Mouse (Mus musculus) spleen, adult 18-20 months (tissue): ENCODE data around the gene Chd9.
"Not testable (repeated sequence)": the region's sequence is repeated elsewhere in the genome, so short reads cannot be mapped to it uniquely, and the experiment has no call there.

ENCODE experiments used
- DNase-seq, 2 experiments: peaks; one replicate each; pipeline ENCODE4 v3.0.0; 2022; ENCODE audit warnings: mixed read lengths in 2 of 2

Gene Chd9

GRCm38 (mm10) chr8:90907848-90908551 is 79.8 kb downstream of the Chd9 start:
- DNase-seq = peak; percentile 94 to 95

- peak; percentile 50 to 59 for DNase-seq
Observed at GRCm38 (mm10) chr8:90908580-90909471, 80.7 kb downstream of the Chd9 start.

GRCm38 (mm10) chr8:90923158-90923905 is 95.2 kb downstream of the Chd9 start:
- no peak for DNase-seq

DNA sequence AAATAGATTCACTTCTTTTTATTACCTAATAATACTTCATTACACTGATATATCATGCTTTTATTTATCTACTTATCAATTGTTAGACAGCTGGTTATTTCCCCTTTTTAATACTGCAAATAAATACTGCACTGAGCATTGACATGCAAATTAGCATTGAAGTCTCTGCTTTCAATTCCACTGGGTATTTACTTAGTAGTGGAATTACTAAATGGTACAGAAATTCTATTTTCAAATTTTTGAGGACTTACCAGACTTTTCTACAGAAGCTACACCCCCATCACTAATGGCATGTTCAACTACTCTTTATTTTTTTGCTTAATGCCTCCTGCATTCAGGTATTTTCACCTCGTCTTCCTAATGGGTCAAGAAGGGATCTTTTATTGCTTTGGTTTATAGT is 100.3 kb downstream of the Chd9 start:
- DNase-seq = no peak

DNA sequence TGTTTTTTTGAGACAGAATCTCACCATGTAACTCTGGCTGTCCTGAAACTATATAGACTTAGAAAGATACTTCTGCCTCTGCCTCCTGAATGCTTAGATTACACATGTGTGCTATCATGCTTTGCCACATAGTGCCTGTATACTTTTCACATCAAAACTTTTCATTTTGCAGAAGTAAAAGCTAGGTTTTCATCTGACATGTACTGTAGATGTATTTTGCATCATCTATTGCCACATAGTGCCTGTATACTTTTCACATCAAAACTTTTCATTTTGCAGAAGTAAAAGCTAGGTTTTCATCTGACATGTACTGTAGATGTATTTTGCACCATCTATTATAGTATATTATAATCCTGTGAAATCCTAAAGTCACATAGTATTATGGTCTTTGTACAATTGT is 102.0 kb downstream of the Chd9 start:
- DNase-seq = not testable (repeated sequence)

GRCm38 (mm10) chr8:90932934-90933333 is 104.8 kb downstream of the Chd9 start:
- no peak for DNase-seq

DNA sequence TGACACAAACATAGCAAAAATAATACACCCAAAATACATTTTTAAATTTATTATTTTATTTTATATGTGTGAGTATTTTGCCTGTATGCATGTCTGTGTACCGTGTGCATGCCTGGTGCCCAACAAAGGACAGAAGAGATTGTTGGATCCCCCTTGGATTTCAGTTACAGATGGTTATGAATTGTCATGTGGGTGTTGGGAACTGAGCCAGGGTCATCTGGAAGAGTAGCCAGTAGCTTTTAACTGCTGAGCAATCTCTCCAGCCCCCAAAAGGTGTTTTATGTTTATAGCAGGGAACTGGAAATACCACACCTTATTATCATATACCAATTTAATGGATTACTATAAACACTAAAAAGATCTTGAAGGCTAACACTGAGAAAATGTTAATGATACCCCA is 106.6 kb downstream of the Chd9 start:
- DNase-seq = no peak

GRCm38 (mm10) chr8:90936840-90937239 is 108.7 kb downstream of the Chd9 start:
- DNase-seq = no peak

DNA sequence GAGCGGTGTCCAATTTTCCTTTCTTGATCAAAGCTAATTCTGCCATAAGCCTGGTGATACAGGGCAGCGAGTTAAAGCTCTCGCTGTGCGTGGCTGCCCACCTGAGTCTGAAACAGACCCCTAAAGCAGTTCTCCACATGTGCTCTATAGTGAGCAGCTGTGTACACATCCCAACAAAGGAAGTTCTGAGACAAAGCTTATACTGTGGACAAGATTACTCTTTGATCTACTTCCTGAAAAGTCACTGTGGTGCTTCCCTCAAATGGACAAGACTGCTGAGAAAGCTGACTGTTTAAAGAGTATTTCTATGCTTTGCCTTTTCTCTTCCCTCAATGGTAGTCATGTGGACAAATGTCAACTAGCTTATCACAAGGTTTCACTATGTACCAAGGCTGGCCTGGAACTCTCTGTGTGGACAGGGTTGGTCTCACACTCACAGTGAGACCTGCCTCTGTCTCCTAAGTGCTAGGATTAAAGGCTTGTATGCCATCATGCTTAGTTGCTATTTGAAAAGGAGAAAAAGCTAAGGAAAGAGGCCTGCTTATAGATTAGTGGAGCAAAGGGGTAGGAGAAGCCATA is 110.3 kb downstream of the Chd9 start:
- no peak for DNase-seq

GRCm38 (mm10) chr8:90939867-90940266 is 111.7 kb downstream of the Chd9 start:
- no peak for DNase-seq

DNA sequence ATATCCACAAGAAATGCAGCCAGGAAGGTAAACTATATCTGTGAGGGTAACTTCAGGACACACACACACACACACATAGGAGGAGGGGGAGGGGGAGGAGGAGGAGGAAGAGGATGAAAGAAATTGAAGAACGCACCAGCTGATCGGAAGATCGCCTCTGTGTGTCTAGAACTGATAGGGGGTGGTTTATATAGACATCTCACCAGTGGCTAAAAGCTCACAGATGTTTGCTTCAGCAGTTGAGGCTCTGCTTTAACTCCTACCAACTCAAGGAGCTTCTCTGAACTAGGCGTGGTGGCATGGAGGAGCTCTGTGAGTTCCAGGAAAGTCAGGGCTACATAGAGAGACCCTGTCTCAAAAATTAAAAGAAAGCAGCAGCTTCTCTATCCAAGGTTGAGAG is 115.6 kb downstream of the Chd9 start:
- DNase-seq = no peak

GRCm38 (mm10) chr8:90954802-90955760 is 126.9 kb downstream of the Chd9 start:
- DNase-seq = peak; percentile 40 to 49

DNA sequence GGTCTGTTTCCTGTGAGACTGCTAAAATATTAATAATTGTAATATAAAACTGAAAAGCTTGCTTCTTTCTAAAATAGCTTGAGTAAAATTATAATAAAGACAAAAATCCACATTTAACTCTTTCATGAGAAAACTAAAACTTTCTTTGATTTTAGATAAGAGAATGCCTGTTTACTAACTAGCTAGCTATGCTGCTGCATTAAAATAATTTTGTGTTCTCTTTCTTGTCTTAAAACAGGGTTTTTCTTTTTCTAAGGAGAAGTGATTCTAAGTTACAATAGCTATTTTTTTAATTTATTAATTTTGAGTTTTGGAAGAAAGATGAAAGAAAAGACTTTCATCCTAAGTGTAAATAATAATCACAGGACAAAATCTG is 127.6 kb downstream of the Chd9 start:
- no peak for DNase-seq

GRCm38 (mm10) chr8:90956390-90956789 is 128.2 kb downstream of the Chd9 start:
- DNase-seq = no peak

- DNase-seq = no peak
Observed at GRCm38 (mm10) chr8:90957711-90958110, 129.6 kb downstream of the Chd9 start.

DNA sequence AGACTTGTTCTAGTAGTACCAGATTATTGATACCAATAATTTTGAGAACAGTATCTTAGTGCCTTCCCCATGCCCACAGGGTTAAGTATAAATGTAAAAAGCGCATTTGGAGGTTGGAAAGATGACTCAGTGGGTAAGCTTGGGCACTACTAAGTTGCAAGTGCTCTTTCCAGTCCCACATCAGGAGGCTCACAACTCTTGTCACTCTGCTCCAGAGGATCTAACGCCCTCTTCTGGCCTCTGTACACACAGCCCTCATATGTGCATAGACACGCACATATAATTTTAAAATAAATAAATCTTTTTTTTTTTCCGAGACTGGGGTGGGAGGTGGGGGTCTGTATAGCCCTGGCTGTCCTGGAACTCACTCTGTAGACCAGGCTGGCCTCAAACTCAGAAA is 131.6 kb downstream of the Chd9 start:
- DNase-seq = no peak

- DNase-seq = no peak
Observed at GRCm38 (mm10) chr8:90961603-90962002, 133.5 kb downstream of the Chd9 start.

DNA sequence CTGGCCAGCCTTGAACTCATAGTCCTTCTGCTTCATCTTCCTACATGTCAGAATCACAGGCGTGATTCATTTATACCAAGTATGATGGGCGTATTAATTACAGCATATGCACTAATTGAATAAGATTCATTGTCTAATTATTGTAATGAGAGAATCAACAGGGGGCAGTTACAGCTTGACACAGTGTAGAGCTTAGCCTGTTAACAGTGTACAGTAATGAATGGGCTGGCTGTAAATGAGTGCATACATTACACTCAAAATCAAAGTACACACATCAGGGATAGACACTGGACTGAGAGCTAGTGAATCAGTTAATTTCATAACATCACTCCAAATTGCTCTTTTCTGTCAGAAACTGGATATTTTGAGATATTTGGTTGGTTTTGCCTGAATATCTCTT is 135.9 kb downstream of the Chd9 start:
- DNase-seq = no peak

DNA sequence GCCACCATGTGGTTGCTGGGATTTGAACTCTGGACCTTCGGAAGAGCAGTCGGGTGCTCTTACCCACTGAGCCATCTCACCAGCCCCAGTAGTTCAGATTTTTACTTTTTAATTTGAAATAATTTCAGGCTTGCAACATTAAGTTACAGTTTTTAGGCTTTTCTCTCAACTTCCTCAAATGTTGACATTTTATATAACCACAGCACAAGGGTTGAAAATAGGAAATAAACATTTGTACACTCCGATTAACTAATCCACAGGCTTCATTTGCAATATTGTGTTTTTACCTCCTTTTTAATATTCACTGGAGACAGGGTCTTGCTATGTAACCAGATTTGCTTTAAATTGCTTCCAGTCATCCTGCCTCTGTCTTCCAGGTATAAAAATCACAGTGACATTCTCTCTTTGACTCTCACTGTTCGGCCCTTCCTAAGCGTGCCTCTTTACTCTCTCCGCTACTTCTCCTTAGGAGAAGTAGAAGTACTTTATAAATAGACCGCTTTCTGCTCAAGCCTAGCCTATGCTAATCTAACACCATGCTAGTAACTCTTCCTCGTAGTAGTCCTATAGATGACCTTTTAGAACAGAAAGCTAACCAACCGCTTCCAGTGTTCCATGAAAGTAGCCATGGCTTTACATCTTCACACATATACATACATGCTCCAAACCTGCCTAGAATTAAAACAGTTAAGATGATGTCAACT is 137.5 kb downstream of the Chd9 start:
- DNase-seq = no peak

- DNase-seq = no peak
Observed at GRCm38 (mm10) chr8:90968307-90968706, 140.2 kb downstream of the Chd9 start.

DNA sequence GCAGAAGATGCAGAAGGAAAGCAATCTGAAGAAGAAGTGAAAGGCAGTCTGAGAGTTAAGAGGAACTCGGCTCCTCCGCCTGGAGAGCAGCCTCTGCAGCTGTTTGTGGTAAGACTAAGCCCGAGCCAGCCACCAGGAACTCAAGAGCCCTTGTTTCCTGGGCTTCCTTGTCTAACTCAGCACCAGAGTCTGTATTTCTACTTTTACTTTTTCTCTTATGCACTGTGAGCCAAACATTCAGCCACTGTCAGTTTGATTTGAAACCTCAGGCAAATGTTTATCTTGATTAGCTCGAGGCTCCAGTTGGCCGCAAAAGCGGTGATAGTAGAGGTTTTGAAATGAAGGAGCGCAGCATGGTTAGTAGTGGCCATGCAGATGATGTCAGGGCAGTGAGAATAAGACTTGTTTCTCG is 148.8 kb downstream of the Chd9 start:
- DNase-seq = peak; percentile 37
